Mouse (Mus musculus) ES-E14 (cell line): Measurements from ENCODE around the gene Pcsk5. TPM values are rescaled to one million over a fixed set of nuclear protein-coding genes. Genes with fewer than 3 reads are reported as not detected.

Experiments used
- DNase-seq: peaks from one replicate; pipeline ENCODE4 v3.0.0-alpha.2; 2013; ENCODE audit warnings: low read depth, low spot score
- H3K27ac ChIP-seq: 2 replicates; pipeline ENCODE4 v1.5.1; 2012; ENCODE audit warnings: low read depth, mild to moderate bottlenecking, low read length, moderate library complexity, mixed read lengths; ENCODE audit not compliant: poor library complexity, insufficient read depth, severe bottlenecking
- H3K36me3 ChIP-seq: 2 replicates; pipeline ENCODE4 v1.6.1; 2012; ENCODE audit warnings: mild to moderate bottlenecking, low read length, moderate library complexity, mixed read lengths; ENCODE audit not compliant: control insufficient read depth, poor library complexity, insufficient read depth, severe bottlenecking
- H3K4me1 ChIP-seq, 2 experiments: fragments of 150-350 bp in 1 of 2; sonication (generic) in 1 of 2; 2 replicates each; pipeline ENCODE4 v1.6.1; 2012; ENCODE audit warnings: low read length in 2 of 2, mild to moderate bottlenecking in 1 of 2, mixed read lengths in 1 of 2; ENCODE audit not compliant: control insufficient read depth in 2 of 2, insufficient read depth in 2 of 2, poor library complexity in 1 of 2
- H3K4me3 ChIP-seq, 2 experiments: fragments of 150-350 bp in 1 of 2; sonication (generic) in 1 of 2; 2 replicates each; pipeline ENCODE4 v1.5.1; 2012; ENCODE audit warnings: low read length in 2 of 2, low read depth in 1 of 2, mild to moderate bottlenecking in 1 of 2, mixed read lengths in 1 of 2; ENCODE audit not compliant: insufficient read depth in 1 of 2, poor library complexity in 1 of 2, severe bottlenecking in 1 of 2
- H3K9ac ChIP-seq: 2 replicates; pipeline ENCODE4 v1.6.1; 2012; ENCODE audit warnings: low read depth, mild to moderate bottlenecking, low read length, mixed read lengths; ENCODE audit not compliant: poor library complexity, insufficient read depth, severe bottlenecking
- H3K9me3 ChIP-seq: fragments of 150-350 bp; sonication (generic); 2 replicates; pipeline ENCODE4 v1.6.1; 2012; ENCODE audit warnings: low read depth, mild to moderate bottlenecking, low read length; ENCODE audit not compliant: control insufficient read depth, insufficient read depth
- CHD2 ChIP-seq: IDR thresholded peaks from 2 replicates; pipeline ENCODE4 v1.6.1; 2014; ENCODE audit warnings: mild to moderate bottlenecking, low read depth, low read length, inconsistent platforms
- HCFC1 ChIP-seq: IDR thresholded peaks from 2 replicates; pipeline ENCODE4 v1.6.1; 2012; ENCODE audit warnings: low read length, inconsistent platforms, borderline replicate concordance; ENCODE audit not compliant: insufficient read depth
- MAFK ChIP-seq: IDR thresholded peaks from 2 replicates; pipeline ENCODE4 v1.6.1; 2014; ENCODE audit warnings: mild to moderate bottlenecking, low read depth, low read length, inconsistent platforms; ENCODE audit not compliant: insufficient read depth
- ZC3H11A ChIP-seq: IDR thresholded peaks from 2 replicates; pipeline ENCODE4 v1.6.1; 2012; ENCODE audit warnings: low read depth, mild to moderate bottlenecking, inconsistent platforms, low read length, borderline replicate concordance
- ZNF384 ChIP-seq: IDR thresholded peaks from 2 replicates; pipeline ENCODE4 v1.6.1; 2012; ENCODE audit warnings: low read depth, low read length, inconsistent platforms
- in situ Hi-C, 2 experiments: fragments of 600-800 bp; cut with MboI; formaldehyde crosslinking; loops; one replicate each; pipeline ENCODE4 v1.15.1; 2025; ENCODE audit warnings: low sequenced_read_pairs in 2 of 2, inconsistent platforms in 1 of 2; ENCODE audit not compliant: unreplicated experiment in 2 of 2
- total RNA-seq: library from RNA; depleted of rRNA; stranded (reverse); fragments of 300-350 nt; gene quantifications from 2 replicates; pipeline ENCODE4 v1.2.3, GENCODE M21; 2012; rRNA removed

The Pcsk5 gene
- 0.95 and 1.6 TPM in 2 replicates for total RNA-seq

DNA sequence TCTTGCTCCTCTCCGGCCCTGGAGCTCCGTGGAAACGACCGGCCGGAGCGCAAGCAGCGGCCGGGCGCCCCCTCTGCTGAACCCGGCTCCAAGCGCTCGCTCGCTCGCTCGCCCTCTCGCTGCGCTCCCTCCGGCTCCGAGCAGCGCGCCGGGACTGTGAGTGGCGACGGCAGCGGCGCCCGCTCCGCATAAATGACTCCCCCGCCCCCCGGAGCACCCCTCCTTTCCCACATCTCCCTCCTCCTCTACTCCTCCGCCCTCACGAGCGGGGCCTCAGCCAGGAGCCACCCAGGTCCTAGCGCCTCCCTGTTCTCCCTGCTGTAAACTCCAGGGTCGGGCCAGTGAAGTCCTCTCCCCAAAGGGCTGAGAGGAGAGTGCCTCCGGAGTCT lies at the start of gene Pcsk5:
TSS of gene Pcsk5 (minus strand) at position 162 of the 389 bp plus-strand sequence.
- H3K36me3 ChIP-seq, result no peaks in the 10 kb centered on the region
- no peaks in the 10 kb centered on the region for H3K9me3 ChIP-seq
- peak within 1 kb of the TSS; percentile 71 for H3K9ac ChIP-seq
- in situ Hi-C loops, result loop anchor here in 1 of 2 experiments (25.0 kb wide), 1 partner anchor 725 kb away; no protein-coding TSS in a partner anchor
- H3K4me3 ChIP-seq, result peak within 1 kb of the TSS; percentile 73 to 74
- no peak within 1 kb of the TSS for H3K27ac ChIP-seq
- peak; percentile 51 for DNase-seq
- TF ChIP-seq ZC3H11A (no peak), MAFK (no peak), CHD2 (no peak), ZNF384 (no peak), HCFC1 (no peak)
- H3K4me1 ChIP-seq, result 0 out of 4 replicates have a peak, but pooled peaks cover 0 to 3% of the 10 kb centered on the region in 2 experiments

DNA sequence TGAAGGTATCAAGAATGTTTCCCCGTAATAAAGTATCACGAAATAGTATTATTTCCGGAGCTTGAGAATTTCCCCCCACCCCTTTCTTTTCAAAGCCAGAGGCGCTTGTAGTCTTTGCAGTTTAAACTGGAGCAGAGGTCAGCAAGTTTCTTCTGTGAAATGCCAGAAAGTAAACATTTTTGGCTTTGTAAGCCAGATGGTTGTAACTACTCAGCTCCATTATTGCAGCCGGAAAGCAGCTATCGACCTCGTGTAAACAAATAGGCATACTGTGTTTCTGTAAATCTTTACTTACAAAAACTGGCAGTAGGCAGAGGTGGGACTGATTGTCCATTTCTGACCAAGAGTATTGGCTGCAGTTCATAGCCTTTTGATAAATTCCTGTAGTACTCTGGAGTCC lies 38.4 kb upstream of the Pcsk5 start:
- Histone ChIP-seq H3K27ac (no peak overlapping the region), H3K36me3 (no peaks in the 10 kb centered on the region), H3K9me3 (no peaks in the 10 kb centered on the region), H3K4me1 (no peaks in the 10 kb centered on the region), H3K9ac (no peak overlapping the region), H3K4me3 (no peak overlapping the region)
- DNase-seq, result no peak
- in situ Hi-C loops, result no loop called here
- TF ChIP-seq HCFC1 (no peak), MAFK (no peak), ZC3H11A (no peak), ZNF384 (no peak), CHD2 (no peak)

DNA sequence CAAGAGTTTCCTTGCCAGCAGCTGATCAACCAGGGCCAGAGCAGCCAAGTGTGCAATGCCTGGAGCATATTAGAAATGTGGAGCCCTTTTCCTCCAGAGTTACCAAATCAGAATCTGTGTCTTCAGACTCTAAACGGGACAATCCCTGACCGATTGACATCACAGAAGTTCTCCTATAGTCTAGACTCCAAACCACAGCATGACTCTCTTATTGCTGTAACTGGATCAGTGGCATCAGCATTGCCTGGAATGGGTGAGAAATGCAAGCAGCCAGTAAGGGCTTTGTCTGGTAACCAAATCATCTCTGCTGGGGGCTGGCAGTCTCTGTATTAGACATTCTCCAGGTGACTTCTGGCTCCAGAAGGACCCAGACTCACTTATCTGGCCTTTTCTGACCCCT lies 37.0 kb upstream of the Pcsk5 start:
- no peak overlapping the region for H3K4me3 ChIP-seq
- in situ Hi-C loops, result no loop called here
- DNase-seq, result no peak
- no peak overlapping the region for H3K9ac ChIP-seq
- TF ChIP-seq ZC3H11A (no peak), HCFC1 (no peak), ZNF384 (no peak), MAFK (no peak), CHD2 (no peak)
- H3K9me3 ChIP-seq, result no peaks in the 10 kb centered on the region
- no peak overlapping the region for H3K27ac ChIP-seq
- no peaks in the 10 kb centered on the region for H3K36me3 ChIP-seq
- no peaks in the 10 kb centered on the region for H3K4me1 ChIP-seq

DNA sequence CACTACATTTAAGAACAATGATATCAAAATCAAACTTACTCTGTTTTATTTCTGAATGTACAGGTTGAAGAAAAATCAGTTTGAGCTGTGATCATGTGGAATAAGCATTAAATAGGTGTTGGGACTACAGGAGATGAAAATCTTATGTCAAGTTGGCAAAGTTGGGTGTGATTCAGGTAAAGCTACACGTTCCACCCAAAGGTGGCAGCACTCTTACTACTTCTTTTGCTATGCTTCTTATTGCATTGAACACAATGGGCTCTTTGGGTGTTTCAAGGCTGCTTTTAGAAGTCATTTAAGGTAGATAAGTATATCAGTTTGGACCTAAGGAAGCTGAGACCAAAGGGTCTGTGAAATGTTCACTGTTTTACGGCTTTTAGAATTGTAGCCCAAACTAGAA lies 36.3 kb upstream of the Pcsk5 start:
- in situ Hi-C loops, result no loop called here
- no peak for DNase-seq
- no peak overlapping the region for H3K4me3 ChIP-seq
- no peaks in the 10 kb centered on the region for H3K36me3 ChIP-seq
- H3K4me1 ChIP-seq, result no peaks in the 10 kb centered on the region
- no peak for TF ChIP-seq MAFK
- no peak for TF ChIP-seq ZNF384
- TF ChIP-seq ZC3H11A, result no peak
- no peak for TF ChIP-seq HCFC1
- no peak for TF ChIP-seq CHD2
- no peak overlapping the region for H3K9ac ChIP-seq
- no peaks in the 10 kb centered on the region for H3K9me3 ChIP-seq
- no peak overlapping the region for H3K27ac ChIP-seq

DNA sequence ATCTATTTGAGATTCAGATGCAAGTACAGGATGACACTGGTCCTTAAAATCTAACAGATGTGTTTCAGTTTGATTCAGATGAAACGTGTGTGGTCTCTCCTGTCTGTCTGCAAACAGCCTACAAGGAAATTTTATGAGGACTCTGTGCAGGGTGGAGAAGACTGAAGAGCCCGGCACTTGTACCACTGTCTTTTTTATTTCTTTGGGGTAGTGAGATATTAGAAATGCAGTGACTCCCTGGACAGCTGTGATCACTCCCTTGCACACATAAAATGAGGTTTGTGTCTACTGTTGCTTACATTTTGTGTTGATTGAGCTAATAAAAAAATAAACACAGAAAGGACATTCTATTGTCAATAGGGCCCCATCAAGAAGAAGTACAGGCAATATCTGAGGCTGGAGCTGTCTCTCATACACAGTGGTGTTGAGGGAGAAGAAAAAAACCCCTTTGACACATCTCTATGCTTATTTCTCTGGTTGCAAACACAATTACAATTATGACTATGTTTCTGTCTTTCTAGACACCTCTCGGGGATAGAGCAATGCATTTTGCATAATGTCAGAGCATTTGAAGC lies 29.0 kb upstream of the Pcsk5 start:
- no peak for DNase-seq
- Histone ChIP-seq H3K36me3 (no peaks in the 10 kb centered on the region), H3K4me3 (no peak overlapping the region), H3K9ac (no peak overlapping the region), H3K9me3 (no peaks in the 10 kb centered on the region), H3K4me1 (no peaks in the 10 kb centered on the region), H3K27ac (no peak overlapping the region)
- no peak for TF ChIP-seq ZNF384
- TF ChIP-seq CHD2, result no peak
- no peak for TF ChIP-seq HCFC1
- no peak for TF ChIP-seq ZC3H11A
- in situ Hi-C loops, result no loop called here
